ENCODE assay signal across 9 mouse cellular contexts in the genomic region with DNA sequence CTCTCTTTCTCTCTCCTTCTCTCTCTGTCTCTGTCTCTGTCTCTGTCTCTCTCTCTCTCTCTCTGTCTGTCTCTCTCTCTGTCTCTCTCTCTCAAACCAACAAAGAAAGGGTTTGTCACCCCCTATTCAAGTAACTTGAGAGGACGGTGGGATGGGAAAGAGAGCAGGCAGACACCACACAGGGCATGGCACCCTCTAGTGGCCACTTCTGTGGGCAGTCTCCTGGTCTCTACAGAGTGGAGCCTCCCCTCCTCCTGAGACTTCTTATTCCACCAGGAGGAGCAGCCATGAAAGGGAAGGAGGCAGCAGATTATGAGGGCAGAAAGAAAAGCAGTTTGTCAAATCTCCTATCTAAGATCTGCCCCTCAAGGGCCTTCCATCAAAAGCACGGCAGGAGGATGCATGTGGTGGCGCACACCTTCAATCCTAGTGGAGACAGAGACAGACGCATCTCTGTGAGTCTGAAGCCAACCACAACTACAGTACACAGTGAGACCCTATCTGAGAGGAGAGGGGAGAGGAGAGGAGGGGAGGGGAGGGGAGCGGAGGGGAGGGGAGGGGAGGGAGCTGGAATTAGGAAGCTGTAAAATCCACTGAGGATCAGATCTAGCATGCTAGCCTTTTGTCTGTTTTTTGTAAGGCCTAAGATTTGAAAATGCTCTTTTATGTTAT.
DNase-seq lines count a peak whose midpoint lies in the region; ATAC-seq and TF ChIP-seq lines count a peak whose summit lies in the region.
"Had no signal": no experiment of that assay in that cellular context is flagged by ENCODE, and none has a peak within 500 bp of the region (broad histone marks: within the 10 kb centered on the region; RNA-seq: fewer than 3 reads in every experiment).

No protein-coding gene starts in this region.

- H3K4me1 ChIP-seq in embryonic facial prominence, embryonic 11.5 days (ENCODE audit: control insufficient read depth, insufficient read depth, low read length), result no peaks in the 10 kb centered on the region
- peaks cover 46% of the 10 kb centered on the region for H3K4me1 ChIP-seq in heart, embryonic 10.5 days
- 0 out of 2 replicates have a peak, but pooled peaks cover 4% of the 10 kb centered on the region for H3K4me1 ChIP-seq in kidney, postnatal 0 days (replicated peaks; ENCODE audit: insufficient read depth, low read length)
- no peaks in the 10 kb centered on the region for H3K4me1 ChIP-seq in liver, embryonic 14.5 days (replicated peaks; ENCODE audit: control insufficient read depth in 2 of 2, insufficient read depth in 2 of 2, low read length in 1 of 2)
- peaks cover 16% of the 10 kb centered on the region for H3K4me1 ChIP-seq in neural tube, embryonic 14.5 days (ENCODE audit: control insufficient read depth, insufficient read depth, low read length)

- TF ChIP-seq EP300 in liver, embryonic 14.5 days (IDR thresholded peaks at IDR 0.05; ENCODE audit: low read depth), result no peak

- 42% methylated on average over 5 of the region's 5 CpGs for WGBS in embryonic facial prominence, embryonic 11.5 days
- 38% methylated on average over 5 of the region's 5 CpGs for WGBS in heart, embryonic 10.5 days
- 49% methylated on average over 4 of the region's 5 CpGs for WGBS in kidney, postnatal 0 days
- WGBS in liver, embryonic 14.5 days (ENCODE audit: insufficient replicate concordance), result 52% methylated on average over 4 of the region's 5 CpGs
- 26% methylated on average over 5 of the region's 5 CpGs for WGBS in neural tube, embryonic 14.5 days

- H3K27ac ChIP-seq in embryonic facial prominence, embryonic 11.5 days (replicated peaks; ENCODE audit: low read depth, low read length), result no peak overlapping the region
- H3K27ac ChIP-seq in heart, embryonic 10.5 days, result peak overlapping the region; percentile 78
- H3K27ac ChIP-seq in kidney, postnatal 0 days, result no peak overlapping the region
- no peak overlapping the region for H3K27ac ChIP-seq in liver, embryonic 14.5 days
- H3K27ac ChIP-seq in neural tube, embryonic 14.5 days (ENCODE audit: low read depth, low read length), result no peak overlapping the region
- H3K27ac ChIP-seq: macrophage had no signal

- no peak; the same call in 1 of the 2 replicates for ATAC-seq in embryonic facial prominence, embryonic 11.5 days (replicated peaks; ENCODE audit: insufficient number of reproducible peaks, low FRiP score, low TSS enrichment, low read depth)
- peak; percentile 83 for ATAC-seq in kidney, postnatal 0 days (replicated peaks; ENCODE audit: low FRiP score, low read depth)
- ATAC-seq in liver, embryonic 14.5 days (ENCODE audit: insufficient read depth), result no peak
- peak; percentile 82; the same call in 1 of the 2 replicates for ATAC-seq in neural tube, embryonic 14.5 days (ENCODE audit: low read depth)

- H3K27me3 ChIP-seq in embryonic facial prominence, embryonic 11.5 days (ENCODE audit: control insufficient read depth, insufficient read depth, low read length), result no peaks in the 10 kb centered on the region
- no peaks in the 10 kb centered on the region for H3K27me3 ChIP-seq in heart, embryonic 10.5 days (ENCODE audit: insufficient read depth, poor library complexity, severe bottlenecking)
- no peaks in the 10 kb centered on the region for H3K27me3 ChIP-seq in kidney, postnatal 0 days (ENCODE audit: insufficient read depth, low read length)
- no peaks in the 10 kb centered on the region for H3K27me3 ChIP-seq in liver, embryonic 14.5 days (ENCODE audit: control insufficient read depth, insufficient read depth, low read length)
- H3K27me3 ChIP-seq in neural tube, embryonic 14.5 days (ENCODE audit: control insufficient read depth, insufficient read depth, low read length), result no peaks in the 10 kb centered on the region

- H3K9me3 ChIP-seq in embryonic facial prominence, embryonic 11.5 days (replicated peaks; ENCODE audit: control insufficient read depth, low read length), result no peaks in the 10 kb centered on the region
- no peaks in the 10 kb centered on the region for H3K9me3 ChIP-seq in heart, embryonic 10.5 days
- no peaks in the 10 kb centered on the region for H3K9me3 ChIP-seq in kidney, postnatal 0 days (replicated peaks; ENCODE audit: low read length)
- no peaks in the 10 kb centered on the region for H3K9me3 ChIP-seq in liver, embryonic 14.5 days (ENCODE audit: control insufficient read depth, low read length)
- no peaks in the 10 kb centered on the region for H3K9me3 ChIP-seq in neural tube, embryonic 14.5 days (ENCODE audit: control insufficient read depth, low read length)

- peak; percentile 41 for DNase-seq in CD4-positive helper T cell, adult 2 months (ENCODE audit: low read depth, low spot score)
- peak; percentile 12 for DNase-seq in adrenal gland, adult 8-10 months
- DNase-seq in embryonic facial prominence, embryonic 11.5 days (ENCODE audit: low spot score), result peak; percentile 85
- peak; percentile 82 for DNase-seq in heart, embryonic 10.5 days (ENCODE audit: low spot score)
- DNase-seq in kidney, postnatal 0 days (ENCODE audit: low spot score), result peak; percentile 92
- peak in 1 of 3 experiments; percentile 9 for DNase-seq in liver, embryonic 14.5 days (ENCODE audit: low read depth in 3 of 3, low spot score in 3 of 3)
- peak; percentile 55 for DNase-seq in thymus, postnatal 25 days

- no peak overlapping the region for H3K9ac ChIP-seq in embryonic facial prominence, embryonic 11.5 days (replicated peaks; ENCODE audit: low read length)
- H3K9ac ChIP-seq in kidney, postnatal 0 days (ENCODE audit: low read depth, low read length), result no peak overlapping the region
- H3K9ac ChIP-seq in liver, embryonic 14.5 days (replicated peaks), result no peak overlapping the region
- no peak overlapping the region for H3K9ac ChIP-seq in neural tube, embryonic 14.5 days (replicated peaks; ENCODE audit: low read depth, low read length)

- H3K4me3 ChIP-seq in embryonic facial prominence, embryonic 11.5 days (ENCODE audit: low read depth, low read length), result no peak overlapping the region
- H3K4me3 ChIP-seq in heart, embryonic 10.5 days, result no peak overlapping the region
- no peak overlapping the region for H3K4me3 ChIP-seq in kidney, postnatal 0 days (replicated peaks; ENCODE audit: low read depth, low read length)
- no peak overlapping the region for H3K4me3 ChIP-seq in liver, embryonic 14.5 days (ENCODE audit: insufficient read depth in 1 of 2, low read depth in 2 of 2, low read length in 2 of 2)
- no peak overlapping the region for H3K4me3 ChIP-seq in neural tube, embryonic 14.5 days (ENCODE audit: low read depth, low read length)

- H3K36me3 ChIP-seq in embryonic facial prominence, embryonic 11.5 days (replicated peaks; ENCODE audit: control insufficient read depth, insufficient read depth, low read depth, low read length), result no peaks in the 10 kb centered on the region
- peaks cover 29% of the 10 kb centered on the region for H3K36me3 ChIP-seq in heart, embryonic 10.5 days
- H3K36me3 ChIP-seq in kidney, postnatal 0 days (ENCODE audit: insufficient read depth, low read length), result 0 out of 2 replicates have a peak, but pooled peaks cover 6% of the 10 kb centered on the region
- no peaks in the 10 kb centered on the region for H3K36me3 ChIP-seq in liver, embryonic 14.5 days (replicated peaks; ENCODE audit: control insufficient read depth, insufficient read depth, low read depth)
- H3K36me3 ChIP-seq in neural tube, embryonic 14.5 days (ENCODE audit: control insufficient read depth, insufficient read depth, low read length), result no peaks in the 10 kb centered on the region

- TF ChIP-seq CTCF in kidney, postnatal 0 days (IDR thresholded peaks at IDR 0.05; ENCODE audit: low read depth), result peak; percentile 94
- TF ChIP-seq CTCF in liver, embryonic 14.5 days (IDR thresholded peaks at IDR 0.05; ENCODE audit: low read depth), result peak; percentile 88

- H3K4me2 ChIP-seq in embryonic facial prominence, embryonic 11.5 days (ENCODE audit: low read depth, low read length), result no peak overlapping the region
- no peak overlapping the region for H3K4me2 ChIP-seq in kidney, postnatal 0 days (ENCODE audit: low read length)
- no peak overlapping the region for H3K4me2 ChIP-seq in liver, embryonic 14.5 days (ENCODE audit: low read depth)
- H3K4me2 ChIP-seq in neural tube, embryonic 14.5 days (ENCODE audit: low read depth, low read length), result no peak overlapping the region

Comparison
In these comparisons a context has a peak if more than half of its experiments do, and no peak if none do; other contexts are left out.
1. ATAC-seq: peak in kidney, postnatal 0 days (single experiment) and neural tube, embryonic 14.5 days (single experiment); none in embryonic facial prominence, embryonic 11.5 days (single experiment) and liver, embryonic 14.5 days (single experiment).